ENCODE assay signal across 8 mouse cellular contexts in the genomic region with DNA sequence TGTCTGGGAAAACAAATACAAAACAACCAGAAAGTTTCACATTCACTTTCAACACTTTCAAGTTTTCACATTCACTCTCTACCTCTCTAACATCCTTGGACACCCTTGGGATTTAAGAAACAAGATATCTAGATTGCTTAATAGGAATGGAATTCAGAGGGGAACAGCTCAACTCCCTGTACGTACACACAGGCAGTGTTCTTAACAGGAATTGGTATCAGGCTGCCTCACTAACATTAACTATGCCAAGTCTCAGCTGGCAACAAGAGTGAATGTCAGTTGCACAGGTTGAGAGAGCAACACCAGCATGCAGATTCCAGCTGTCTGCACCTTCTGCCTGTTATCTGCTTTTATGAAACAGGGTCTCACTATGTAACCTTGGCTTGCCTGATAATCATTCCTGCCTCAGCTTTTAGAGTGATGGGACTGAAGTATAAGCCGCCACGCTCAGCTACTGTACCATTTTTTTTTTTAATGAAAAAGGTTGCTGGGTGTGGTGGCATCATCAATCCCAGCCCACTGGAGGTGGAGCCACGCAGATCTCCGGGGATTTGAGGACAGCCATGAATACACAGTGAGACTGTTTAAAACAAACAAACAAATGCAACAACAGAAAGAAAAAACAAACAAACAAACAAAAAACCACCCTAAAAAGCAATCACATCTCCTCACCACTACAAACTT. TPM values are rescaled to one million over a fixed set of nuclear protein-coding genes. Genes with fewer than 3 reads are reported as not detected.
A peak's percentile ranks its signal among the peaks of the same experiment; 100 is the strongest.
DNase-seq lines count a peak whose midpoint lies in the region; ATAC-seq and TF ChIP-seq lines count a peak whose summit lies in the region.

No protein-coding gene starts in this region.

- 82% methylated on average over 5 of the region's 5 CpGs for WGBS in forebrain, embryonic 11.5 days
- 48% methylated on average over 5 of the region's 5 CpGs for WGBS in liver, embryonic 12.5 days (ENCODE audit: insufficient replicate concordance)

- no peak for TF ChIP-seq RAD21 in MEL (IDR thresholded peaks at IDR 0.05; ENCODE audit: low read depth, low read length)

- no peak overlapping the region for H3K27ac ChIP-seq in MEL (ENCODE audit: control insufficient read depth, low read depth, low read length)
- no peak overlapping the region for H3K27ac ChIP-seq in forebrain, embryonic 11.5 days (ENCODE audit: low read depth, low read length)
- peak overlapping the region; percentile 36; the same call in 1 of the 2 replicates for H3K27ac ChIP-seq in liver, embryonic 12.5 days

- H3K4me3 ChIP-seq in MEL (ENCODE audit: control insufficient read depth in 1 of 2, insufficient read depth in 1 of 2, low read depth in 2 of 2, low read length in 2 of 2), result no peak overlapping the region
- H3K4me3 ChIP-seq in forebrain, embryonic 11.5 days (ENCODE audit: low read depth, low read length), result 0 out of 2 replicates have a peak overlapping the region, but pooled peaks have one; percentile 5
- H3K4me3 ChIP-seq in liver, embryonic 12.5 days, result peak overlapping the region; percentile 86

- no peak overlapping the region for H3K9ac ChIP-seq in MEL (ENCODE audit: control insufficient read depth, low read depth, low read length, poor library complexity, severe bottlenecking)
- H3K9ac ChIP-seq in forebrain, embryonic 11.5 days (ENCODE audit: low read length), result no peak overlapping the region; the same call in 1 of the 2 replicates
- H3K9ac ChIP-seq in liver, embryonic 12.5 days, result no peak overlapping the region

- peak; percentile 11 for DNase-seq in kidney, adult 9 months
- DNase-seq in kidney, postnatal 14 days, result no peak
- peak; percentile 40 for DNase-seq in MEL (ENCODE audit: low read depth, low spot score)
- no peak for DNase-seq in forebrain, embryonic 11.5 days (ENCODE audit: low spot score)
- no peak for DNase-seq in right cerebral cortex, postnatal 10 days (ENCODE audit: low spot score in 2 of 2)
- DNase-seq in layer of hippocampus, postnatal 25 days (ENCODE audit: extremely low spot score in 1 of 2, low spot score in 1 of 2), result no peak
- DNase-seq in testis, postnatal 14 days (ENCODE audit: low spot score), result no peak

- peaks cover 0 to 17% of the 10 kb centered on the region in 2 experiments for H3K4me1 ChIP-seq in MEL (ENCODE audit: control insufficient read depth in 1 of 2, insufficient read depth in 2 of 2, low read length in 2 of 2)
- H3K4me1 ChIP-seq in forebrain, embryonic 11.5 days (replicated peaks; ENCODE audit: control insufficient read depth, insufficient read depth, low read length), result peaks cover 6% of the 10 kb centered on the region; the same call in 1 of the 2 replicates
- peaks cover 32% of the 10 kb centered on the region for H3K4me1 ChIP-seq in liver, embryonic 12.5 days

- no peak for TF ChIP-seq CTCF in MEL (IDR thresholded peaks at IDR 0.05 in 2 of 3, conservative IDR thresholded peaks at IDR 0.05 in 1 of 3; ENCODE audit: control insufficient read depth in 1 of 3, insufficient read depth in 1 of 3, low read depth in 2 of 3, low read length in 3 of 3, poor library complexity in 1 of 3, severe bottlenecking in 1 of 3)

- 0 out of 2 replicates have a peak overlapping the region, but pooled peaks have one; percentile 18 for H3K4me2 ChIP-seq in forebrain, embryonic 11.5 days (ENCODE audit: low read depth, low read length, severe bottlenecking)
- H3K4me2 ChIP-seq in liver, embryonic 12.5 days, result peak overlapping the region; percentile 91

- H3K27me3 ChIP-seq in MEL (ENCODE audit: control insufficient read depth in 1 of 2, insufficient read depth in 2 of 2, low read length in 2 of 2), result no peaks in the 10 kb centered on the region
- H3K27me3 ChIP-seq in forebrain, embryonic 11.5 days (ENCODE audit: control insufficient read depth, insufficient read depth, low read length), result no peaks in the 10 kb centered on the region
- no peaks in the 10 kb centered on the region for H3K27me3 ChIP-seq in liver, embryonic 12.5 days (replicated peaks)

- no peak for TF ChIP-seq EP300 in MEL (IDR thresholded peaks at IDR 0.05; ENCODE audit: low read depth in 1 of 2, low read length in 2 of 2)

- H3K36me3 ChIP-seq in MEL (ENCODE audit: control insufficient read depth in 1 of 2, insufficient read depth in 2 of 2, low read length in 2 of 2), result peaks cover 5 to 20% of the 10 kb centered on the region in 2 experiments
- H3K36me3 ChIP-seq in forebrain, embryonic 11.5 days (ENCODE audit: control insufficient read depth, insufficient read depth, low read length), result no peaks in the 10 kb centered on the region; the same call in 1 of the 2 replicates
- H3K36me3 ChIP-seq in liver, embryonic 12.5 days, result peaks cover 30% of the 10 kb centered on the region

- no peak for TF ChIP-seq POLR2A in MEL (IDR thresholded peaks at IDR 0.05; ENCODE audit: control insufficient read depth in 1 of 2, insufficient read depth in 1 of 2, low read depth in 1 of 2, low read length in 2 of 2, poor library complexity in 1 of 2)

- no peaks in the 10 kb centered on the region for H3K9me3 ChIP-seq in MEL (replicated peaks; ENCODE audit: insufficient read depth, low read length)
- no peaks in the 10 kb centered on the region for H3K9me3 ChIP-seq in forebrain, embryonic 11.5 days (ENCODE audit: control insufficient read depth, low read length)
- no peaks in the 10 kb centered on the region for H3K9me3 ChIP-seq in liver, embryonic 12.5 days (replicated peaks)

- peaks cover 48% of the 10 kb centered on the region for H3K79me2 ChIP-seq in MEL (ENCODE audit: control insufficient read depth, insufficient read depth, low read length, poor library complexity)

- no peak for ATAC-seq in forebrain, embryonic 11.5 days (replicated peaks; ENCODE audit: low FRiP score)
- no peak for ATAC-seq in liver, embryonic 12.5 days

TF ChIP-seq in MEL, 35 proteins besides CTCF, POLR2A, EP300 and RAD21:
- no peak for TF ChIP-seq MAFK (IDR thresholded peaks at IDR 0.05; ENCODE audit: borderline replicate concordance, low read depth, low read length)
- no peak for TF ChIP-seq SMC3 (IDR thresholded peaks at IDR 0.05; ENCODE audit: low read depth, low read length)
- peak; percentile 65 for TF ChIP-seq ZNF384 (IDR thresholded peaks at IDR 0.05; ENCODE audit: low read depth, low read length)
- TF ChIP-seq ZKSCAN1 (IDR thresholded peaks at IDR 0.05; ENCODE audit: low read depth, low read length), result no peak
- no peak for TF ChIP-seq ELF1 (IDR thresholded peaks at IDR 0.05; ENCODE audit: low read depth, low read length)
TF ChIP-seq in MEL: peak in this region for 1.

RNA-seq across cellular contexts. Expression of gene Mat2b, which starts 4.4 kb away (rescaled TPM):
- 97.6 and 107 TPM in 2 replicates for total RNA-seq in MEL (2012; rRNA removed)
- 100 to 1,000 TPM; 105 to 188 TPM for polyA plus RNA-seq in MEL (2012; ENCODE audit: insufficient read depth in 1 of 2, insufficient read length in 2 of 2, low read depth in 1 of 2, low replicate concordance in 2 of 2, missing spikeins in 1 of 2)
- polyA plus RNA-seq in forebrain, embryonic 11.5 days (2014; fragmentation: Nextera tagmentation; extraction: Ambion mirVana), result 91.6 and 96.5 TPM in 2 replicates
- polyA plus RNA-seq in liver, embryonic 12.5 days (2016; fragmentation: Nextera tagmentation; extraction: Ambion mirVana), result 64.8 and 65.8 TPM in 2 replicates
- total RNA-seq in layer of hippocampus, postnatal 25 days (2021), result 100 to 1,000 TPM; 124 to 125 TPM

RNA-seq across cellular contexts. Expression of gene Hmmr, which starts 42.6 kb away (rescaled TPM):
- total RNA-seq in MEL (2012; rRNA removed), result 55.6 and 72.1 TPM in 2 replicates
- 10 to 100 TPM; 40.6 to 74.5 TPM for polyA plus RNA-seq in MEL (2012; ENCODE audit: insufficient read depth in 1 of 2, insufficient read length in 2 of 2, low read depth in 1 of 2, low replicate concordance in 2 of 2, missing spikeins in 1 of 2)
- polyA plus RNA-seq in forebrain, embryonic 11.5 days (2014; fragmentation: Nextera tagmentation; extraction: Ambion mirVana), result 69.5 and 75.9 TPM in 2 replicates
- 80.7 and 80.9 TPM in 2 replicates for polyA plus RNA-seq in liver, embryonic 12.5 days (2016; fragmentation: Nextera tagmentation; extraction: Ambion mirVana)
- total RNA-seq in layer of hippocampus, postnatal 25 days (2021), result under 1 TPM; 0.61 to 0.69 TPM

RNA-seq across cellular contexts. Expression of gene Nudcd2, which starts 42.9 kb away (rescaled TPM):
- total RNA-seq in MEL (2012; rRNA removed), result 162 and 171 TPM in 2 replicates
- 100 to 1,000 TPM; 154 to 176 TPM for polyA plus RNA-seq in MEL (2012; ENCODE audit: insufficient read depth in 1 of 2, insufficient read length in 2 of 2, low read depth in 1 of 2, low replicate concordance in 2 of 2, missing spikeins in 1 of 2)
- 192 and 217 TPM in 2 replicates for polyA plus RNA-seq in forebrain, embryonic 11.5 days (2014; fragmentation: Nextera tagmentation; extraction: Ambion mirVana)
- 128 TPM in 2 replicates for polyA plus RNA-seq in liver, embryonic 12.5 days (2016; fragmentation: Nextera tagmentation; extraction: Ambion mirVana)
- total RNA-seq in layer of hippocampus, postnatal 25 days (2021), result 10 to 100 TPM; 18.7 to 25.4 TPM

Comparison
In these comparisons a context has a peak if more than half of its experiments do, and no peak if none do; other contexts are left out.
1. DNase-seq: peak in kidney, adult 9 months (single experiment) and MEL (single experiment); none in kidney, postnatal 14 days (single experiment), forebrain, embryonic 11.5 days (single experiment), right cerebral cortex, postnatal 10 days (0 of 2), layer of hippocampus, postnatal 25 days (0 of 2) and testis, postnatal 14 days (single experiment).
2. H3K4me3 ChIP-seq: peak in forebrain, embryonic 11.5 days (single experiment) and liver, embryonic 12.5 days (single experiment); none in MEL (0 of 2).